In genomic region chr17:19658447-19658846, GRCm38 (mm10) we compare ENCODE assay signal across 29 mouse cellular contexts. TPM values are rescaled to one million over a fixed set of nuclear protein-coding genes. Genes with fewer than 3 reads are reported as not detected.
DNase-seq lines count a peak whose midpoint lies in the region; ATAC-seq and TF ChIP-seq lines count a peak whose summit lies in the region.
"Had no signal": no experiment of that assay in that cellular context is flagged by ENCODE, and none has a peak within 500 bp of the region (broad histone marks: within the 10 kb centered on the region; RNA-seq: fewer than 3 reads in every experiment).

No protein-coding gene starts in this region.

- H3K4me3 ChIP-seq in midbrain, embryonic 14.5 days (replicated peaks; ENCODE audit: low read depth, low read length): no peak overlapping the region
- H3K4me3 ChIP-seq in midbrain, embryonic 11.5 days (ENCODE audit: low read depth, low read length): no peak overlapping the region
- no peak overlapping the region for H3K4me3 ChIP-seq in G1E (ENCODE audit: low read depth, low read length)
- H3K4me3 ChIP-seq: embryonic facial prominence, embryonic 15.5 days; erythroblast, embryonic 14.5 days; forebrain, embryonic 12.5 days; gastrocnemius, adult 2 months had no signal

- no peaks in the 10 kb centered on the region for H3K27me3 ChIP-seq in midbrain, embryonic 14.5 days (ENCODE audit: control insufficient read depth, insufficient read depth, low read length)
- H3K27me3 ChIP-seq in midbrain, embryonic 11.5 days (ENCODE audit: control insufficient read depth, insufficient read depth, low read length): no peaks in the 10 kb centered on the region
- H3K27me3 ChIP-seq in G1E (ENCODE audit: insufficient read depth, low read length): no peaks in the 10 kb centered on the region
- H3K27me3 ChIP-seq: embryonic facial prominence, embryonic 15.5 days; forebrain, embryonic 12.5 days had no signal

- WGBS in midbrain, embryonic 14.5 days: 70% methylated on average over 3 of the region's 3 CpGs
- 72% methylated on average over 3 of the region's 3 CpGs for WGBS in midbrain, embryonic 11.5 days

- H3K9me3 ChIP-seq in midbrain, embryonic 14.5 days (ENCODE audit: control insufficient read depth, low read length): peaks cover 10% of the 10 kb centered on the region
- no peaks in the 10 kb centered on the region for H3K9me3 ChIP-seq in midbrain, embryonic 11.5 days (ENCODE audit: control insufficient read depth, low read length)
- H3K9me3 ChIP-seq in G1E (replicated peaks): no peaks in the 10 kb centered on the region
- H3K9me3 ChIP-seq: embryonic facial prominence, embryonic 15.5 days; forebrain, embryonic 12.5 days had no signal

- H3K9ac ChIP-seq in midbrain, embryonic 14.5 days (replicated peaks; ENCODE audit: low read length): no peak overlapping the region
- no peak overlapping the region for H3K9ac ChIP-seq in midbrain, embryonic 11.5 days (ENCODE audit: low read length)
- H3K9ac ChIP-seq: embryonic facial prominence, embryonic 15.5 days; forebrain, embryonic 12.5 days had no signal

- no peak for DNase-seq in midbrain, embryonic 14.5 days
- no peak for DNase-seq in midbrain, embryonic 11.5 days (ENCODE audit: low spot score, missing footprints)
- no peak for DNase-seq in G1E (ENCODE audit: low spot score)
- no peak for DNase-seq in cerebellum, postnatal 4 days (ENCODE audit: low spot score in 2 of 2)
- no peak for DNase-seq in thymus, postnatal 36 days
- no peak for DNase-seq in kidney, adult 11 months
- DNase-seq: adrenal gland, adult 8-10 months; adrenal gland, postnatal 36 days; B cell, adult 2 months; cerebellum, adult 2 months; cerebellum, postnatal 10 days; embryo, embryonic 11 days; gastrocnemius, adult 2 months; gastrocnemius, postnatal 25 days; heart, postnatal 10 days had no signal

- TF ChIP-seq CTCF in G1E (IDR thresholded peaks at IDR 0.05; ENCODE audit: low read depth, low read length): no peak

- H3K27ac ChIP-seq in midbrain, embryonic 14.5 days (replicated peaks; ENCODE audit: low read depth, low read length): no peak overlapping the region
- no peak overlapping the region for H3K27ac ChIP-seq in midbrain, embryonic 11.5 days (ENCODE audit: low read depth, low read length)
- H3K27ac ChIP-seq: embryonic facial prominence, embryonic 15.5 days; forebrain, embryonic 12.5 days; gastrocnemius, adult 2 months had no signal

- H3K4me2 ChIP-seq in midbrain, embryonic 14.5 days (ENCODE audit: low read length): no peak overlapping the region
- H3K4me2 ChIP-seq in midbrain, embryonic 11.5 days: no peak overlapping the region
- H3K4me2 ChIP-seq: embryonic facial prominence, embryonic 15.5 days; forebrain, embryonic 12.5 days had no signal

- H3K4me1 ChIP-seq in midbrain, embryonic 14.5 days (ENCODE audit: control insufficient read depth, insufficient read depth, low read length): no peaks in the 10 kb centered on the region
- no peaks in the 10 kb centered on the region for H3K4me1 ChIP-seq in midbrain, embryonic 11.5 days (ENCODE audit: control insufficient read depth, insufficient read depth, low read length)
- no peaks in the 10 kb centered on the region for H3K4me1 ChIP-seq in G1E (ENCODE audit: insufficient read depth, low read depth, low read length)
- H3K4me1 ChIP-seq: embryonic facial prominence, embryonic 15.5 days; forebrain, embryonic 12.5 days had no signal

- peak; percentile 68 for ATAC-seq in midbrain, embryonic 14.5 days (ENCODE audit: low FRiP score, low TSS enrichment)
- ATAC-seq in midbrain, embryonic 11.5 days (ENCODE audit: low FRiP score): no peak
- ATAC-seq in G1E (ENCODE audit: extremely low read depth, insufficient number of reproducible peaks, low FRiP score, poor library complexity, severe bottlenecking): peak; percentile 75
- peak; percentile 69 to 76; a peak in 2 of 4 replicates for ATAC-seq in hematopoietic stem cell, adult 5-6 weeks (replicated peaks in 1 of 2; ENCODE audit: insufficient read depth in 1 of 2, low FRiP score in 2 of 2, low TSS enrichment in 1 of 2, low read depth in 1 of 2, poor library complexity in 2 of 2, severe bottlenecking in 2 of 2)
- ATAC-seq in monocyte, adult 5-6 weeks (replicated peaks; ENCODE audit: insufficient number of reproducible peaks, low FRiP score, low TSS enrichment, poor library complexity, severe bottlenecking): peak; percentile 82; the same call in 1 of the 2 replicates
- ATAC-seq: forebrain, embryonic 16.5 days; hindbrain, embryonic 16.5 days had no signal

- no peaks in the 10 kb centered on the region for H3K36me3 ChIP-seq in midbrain, embryonic 14.5 days (ENCODE audit: control insufficient read depth, insufficient read depth, low read length)
- H3K36me3 ChIP-seq in midbrain, embryonic 11.5 days (ENCODE audit: control insufficient read depth, insufficient read depth, low read length): no peaks in the 10 kb centered on the region
- no peaks in the 10 kb centered on the region for H3K36me3 ChIP-seq in G1E (replicated peaks)
- H3K36me3 ChIP-seq: embryonic facial prominence, embryonic 15.5 days; forebrain, embryonic 12.5 days had no signal

RNA-seq across cellular contexts. Expression of gene Vmn2r102, which starts 1.7 kb away (rescaled TPM):
- not detected in 2 replicates for polyA plus RNA-seq in midbrain, embryonic 14.5 days (2014; fragmentation: Nextera tagmentation; extraction: Ambion mirVana)
- polyA plus RNA-seq in midbrain, embryonic 11.5 days (2014; fragmentation: Nextera tagmentation; extraction: Ambion mirVana): not detected in 2 replicates
- total RNA-seq in G1E (2014; fragmentation: Nextera tagmentation) (not detected in 2 replicates), G1E (2017) (under 0.01 and 0.05 TPM in 2 replicates)
- polyA plus RNA-seq in G1E (2012): not detected in 2 replicates
- not detected in 2 replicates for total RNA-seq in hematopoietic stem cell, adult 5-6 weeks (2017)
- total RNA-seq in monocyte, adult 5-6 weeks (2017): 0.11 TPM in 1 of 3 replicates, not detected in the others
- total RNA-seq: adrenal gland, adult 8-10 months; adrenal gland, postnatal 36 days; common myeloid progenitor, adult 5-6 weeks; gastrocnemius, adult 2 months; gastrocnemius, postnatal 25 days; granulocyte monocyte progenitor cell, adult 5-6 weeks; heart, adult 8-10 months; heart, postnatal 10 days had no signal
- polyA plus RNA-seq: cerebellum, adult 2 months; embryonic facial prominence, embryonic 11.5 days; embryonic facial prominence, embryonic 15.5 days; forebrain, embryonic 12.5 days; forebrain, embryonic 16.5 days; heart, embryonic 14.5 days; hindbrain, embryonic 11.5 days; hindbrain, embryonic 16.5 days; intestine, embryonic 14.5 days had no signal
